Mouse (Mus musculus) midbrain, embryonic 13.5 days (tissue): Measurements from ENCODE around the gene Pde9a. TPM values are rescaled to one million over a fixed set of nuclear protein-coding genes. Genes with fewer than 3 reads are reported as not detected.
A peak's percentile ranks its signal among the peaks of the same experiment; 100 is the strongest.

Source experiments
- ATAC-seq: fragments of 200-750 bp; cut with Nextera tagmentation; 2 replicates; pipeline ENCODE4 v1.8.0; 2017; ENCODE audit warnings: mild to moderate bottlenecking, moderate TSS enrichment, moderate library complexity
- H3K27ac ChIP-seq: fragments of 300-500 bp; sonication (generic); 2 replicates; pipeline ENCODE4 v1.5.1; 2015; ENCODE audit warnings: inconsistent platforms, mild to moderate bottlenecking, moderate library complexity
- H3K27me3 ChIP-seq: fragments of 300-500 bp; sonication (generic); 2 replicates; pipeline ENCODE4 v1.6.1; 2015; ENCODE audit warnings: mild to moderate bottlenecking, inconsistent platforms
- H3K36me3 ChIP-seq: fragments of 300-500 bp; sonication (generic); 2 replicates; pipeline ENCODE4 v1.6.1; 2015; ENCODE audit warnings: mild to moderate bottlenecking, inconsistent platforms
- H3K4me1 ChIP-seq: fragments of 300-500 bp; sonication (generic); replicated peaks from 2 replicates; pipeline ENCODE4 v1.6.1; 2015; ENCODE audit warnings: inconsistent platforms
- H3K4me2 ChIP-seq: fragments of 300-500 bp; sonication (generic); replicated peaks from 2 replicates; pipeline ENCODE4 v1.6.1; 2015; ENCODE audit warnings: moderate library complexity, mild to moderate bottlenecking, inconsistent platforms
- H3K4me3 ChIP-seq: fragments of 300-500 bp; sonication (generic); replicated peaks from 2 replicates; pipeline ENCODE4 v1.5.1; 2015; ENCODE audit warnings: mild to moderate bottlenecking, inconsistent platforms
- H3K9ac ChIP-seq: fragments of 300-500 bp; sonication (generic); replicated peaks from 2 replicates; pipeline ENCODE4 v1.6.1; 2015; ENCODE audit warnings: mild to moderate bottlenecking, inconsistent platforms
- H3K9me3 ChIP-seq: fragments of 300-500 bp; sonication (generic); 2 replicates; pipeline ENCODE4 v1.6.1; 2016; ENCODE audit warnings: mild to moderate bottlenecking, inconsistent platforms
- WGBS: fragments of 180-500 bp; shearing (Covaris S2); methylation state at CpG from one replicate; pipeline ENCODE4 v1.1.7; 2015; 5-methylcytosine and 5-hydroxymethylcytosine counted together
- polyA plus RNA-seq: library from polyadenylated mRNA; unstranded; fragments of >200 nt; fragmentation: Nextera tagmentation; extraction: Ambion mirVana; gene quantifications from 2 replicates; pipeline ENCODE4 v1.2.1, GENCODE M21; 2015

Gene Pde9a
- polyA plus RNA-seq, 1 experiment from 2014 or later = 42.0 TPM

DNA sequence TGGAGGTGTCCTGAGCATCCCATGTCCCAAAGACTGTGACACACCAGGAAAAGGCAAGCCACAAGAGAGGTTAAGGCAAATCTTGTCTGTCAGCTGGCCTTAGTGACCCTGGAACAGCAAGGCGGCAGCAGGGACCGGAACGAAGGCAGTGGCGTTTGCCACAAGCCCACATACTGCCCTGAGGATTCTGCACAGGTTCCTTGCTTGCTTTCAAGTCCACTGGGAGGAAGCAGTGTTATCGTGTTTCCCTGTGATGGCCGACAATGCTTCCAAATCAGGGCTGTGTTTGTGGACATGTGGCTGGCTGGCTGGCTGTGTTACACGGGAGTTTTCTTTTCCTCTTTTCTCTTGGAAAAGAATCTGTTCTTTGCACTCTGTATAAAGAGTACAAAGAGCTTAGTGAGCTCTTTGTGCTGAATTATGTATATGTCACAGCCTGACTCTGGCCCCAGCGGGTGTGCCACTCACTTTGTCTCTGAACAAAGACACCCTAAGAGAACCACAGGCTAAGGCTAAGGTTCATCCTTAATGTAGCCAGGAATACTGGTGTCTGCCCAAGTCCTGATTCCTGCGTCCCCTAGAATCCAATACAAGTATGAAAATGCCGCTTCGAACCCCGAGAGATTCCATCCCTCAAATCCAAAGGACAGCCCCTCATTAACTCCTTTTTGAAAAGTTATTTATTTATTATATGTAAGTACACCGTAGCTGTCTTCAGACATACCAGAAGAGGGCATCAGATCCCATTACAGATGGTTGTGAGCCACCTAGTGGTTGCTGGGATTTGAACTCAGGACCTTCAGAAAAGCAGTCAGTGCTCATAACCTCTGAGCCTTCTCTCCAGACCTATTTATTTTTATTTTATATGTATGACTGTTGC lies 50.2 kb downstream of the Pde9a start:
- Histone ChIP-seq H3K36me3 (0 out of 2 replicates have a peak, but pooled peaks cover 4% of the 10 kb centered on the region), H3K9me3 (no peaks in the 10 kb centered on the region), H3K27ac (peak overlapping the region; percentile 56), H3K4me2 (0 out of 2 replicates have a peak overlapping the region, but pooled peaks have one; percentile 13), H3K4me3 (no peak overlapping the region), H3K9ac (peak overlapping the region; percentile 23; the same call in 1 of the 2 replicates), H3K27me3 (peaks cover 16% of the 10 kb centered on the region), H3K4me1 (peaks cover 38% of the 10 kb centered on the region)
- WGBS = 17% methylated on average over 13 of the region's 13 CpGs
- 0 out of 2 replicates have a peak, but pooled peaks have one; percentile 34 for ATAC-seq

DNA sequence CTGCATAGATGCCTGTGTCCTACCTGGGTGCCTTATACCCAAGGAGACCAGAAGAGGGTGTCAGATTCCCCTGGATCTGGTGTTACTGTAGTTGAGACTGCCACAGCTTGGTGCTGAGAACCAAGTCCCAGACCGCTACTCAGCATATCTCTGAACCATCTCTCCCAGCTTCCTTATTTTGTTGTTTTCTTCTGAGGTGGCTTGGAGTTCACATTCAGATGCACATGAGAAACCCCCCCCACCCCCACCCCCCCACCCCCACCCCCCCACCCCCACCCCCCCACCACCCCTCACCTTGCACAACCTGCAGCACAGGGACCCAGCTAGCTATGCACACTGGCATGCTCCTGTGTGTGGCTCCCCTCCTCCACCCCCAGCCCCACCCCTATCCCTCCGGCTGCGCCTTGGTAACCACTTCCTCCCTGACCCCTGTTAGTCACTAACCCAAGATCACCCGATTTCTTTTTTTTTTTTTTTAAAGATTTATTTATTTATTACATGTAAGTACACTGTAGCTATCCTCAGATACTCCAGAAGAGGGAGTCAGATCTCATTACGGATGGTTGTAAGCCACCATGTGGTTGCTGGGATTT lies 50.9 kb downstream of the Pde9a start:
- Histone ChIP-seq H3K27ac (no peak overlapping the region), H3K9me3 (no peaks in the 10 kb centered on the region), H3K27me3 (peaks cover 16% of the 10 kb centered on the region), H3K36me3 (peaks cover 5% of the 10 kb centered on the region; the same call in 1 of the 2 replicates), H3K4me1 (peaks cover 38% of the 10 kb centered on the region), H3K4me3 (no peak overlapping the region), H3K9ac (no peak overlapping the region), H3K4me2 (no peak overlapping the region)
- no peak for ATAC-seq
- WGBS = 91% methylated on average over 4 of the region's 5 CpGs

DNA sequence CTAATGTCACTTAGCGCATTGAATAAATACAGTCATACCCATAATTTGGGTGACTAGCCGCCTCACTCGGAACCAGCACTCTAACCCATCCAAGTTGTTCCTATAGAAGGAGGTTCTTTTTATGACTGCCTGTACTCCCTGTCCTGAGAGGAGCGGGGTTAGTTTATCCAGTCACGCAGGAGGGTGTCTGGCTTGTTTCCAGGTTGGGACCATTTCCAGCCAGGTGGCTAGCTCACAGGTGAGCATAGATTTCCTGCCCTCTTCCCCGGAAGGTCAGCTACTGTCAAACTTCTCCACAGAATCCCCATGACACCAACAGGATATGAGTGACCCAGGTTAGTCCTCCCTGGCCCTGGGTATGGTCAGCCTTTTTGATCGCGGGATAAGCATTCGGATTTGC lies 51.5 kb downstream of the Pde9a start:
- whole genome bisulfite sequencing = 95% methylated on average over 9 of the region's 9 CpGs
- Histone ChIP-seq H3K4me1 (peaks cover 36% of the 10 kb centered on the region), H3K9me3 (no peaks in the 10 kb centered on the region), H3K4me3 (no peak overlapping the region), H3K4me2 (no peak overlapping the region), H3K27me3 (peaks cover 13% of the 10 kb centered on the region), H3K9ac (no peak overlapping the region), H3K36me3 (peaks cover 5% of the 10 kb centered on the region; the same call in 1 of the 2 replicates), H3K27ac (no peak overlapping the region)
- ATAC-seq = no peak

DNA sequence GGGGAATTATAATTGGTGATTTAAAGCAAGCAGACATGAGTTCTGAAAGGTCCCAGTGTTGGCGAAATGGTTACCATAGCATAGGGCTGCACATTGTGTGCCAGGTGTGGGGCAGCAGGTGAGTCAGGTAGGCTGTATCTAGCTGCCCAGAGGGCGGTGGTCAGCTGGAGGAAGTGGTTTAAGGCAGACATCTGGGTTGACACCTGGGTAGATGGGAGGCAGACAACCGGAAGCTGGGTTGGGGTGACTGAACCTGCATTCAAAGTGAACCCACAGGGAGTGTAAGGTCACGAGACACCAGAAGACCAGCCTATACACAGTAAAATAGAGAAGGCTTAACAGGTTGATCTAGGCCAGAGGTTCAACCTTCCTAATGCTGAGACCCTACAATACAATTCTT lies 54.0 kb downstream of the Pde9a start:
- H3K4me1 ChIP-seq = peaks cover 11% of the 10 kb centered on the region
- no peak overlapping the region for H3K4me2 ChIP-seq
- no peak for ATAC-seq
- H3K36me3 ChIP-seq = peaks cover 19% of the 10 kb centered on the region
- H3K27ac ChIP-seq = no peak overlapping the region
- WGBS = 89% methylated on average over 4 of the region's 4 CpGs
- H3K4me3 ChIP-seq = no peak overlapping the region
- H3K9me3 ChIP-seq = no peaks in the 10 kb centered on the region
- H3K9ac ChIP-seq = no peak overlapping the region
- peaks cover 4% of the 10 kb centered on the region; the same call in 1 of the 2 replicates for H3K27me3 ChIP-seq

DNA sequence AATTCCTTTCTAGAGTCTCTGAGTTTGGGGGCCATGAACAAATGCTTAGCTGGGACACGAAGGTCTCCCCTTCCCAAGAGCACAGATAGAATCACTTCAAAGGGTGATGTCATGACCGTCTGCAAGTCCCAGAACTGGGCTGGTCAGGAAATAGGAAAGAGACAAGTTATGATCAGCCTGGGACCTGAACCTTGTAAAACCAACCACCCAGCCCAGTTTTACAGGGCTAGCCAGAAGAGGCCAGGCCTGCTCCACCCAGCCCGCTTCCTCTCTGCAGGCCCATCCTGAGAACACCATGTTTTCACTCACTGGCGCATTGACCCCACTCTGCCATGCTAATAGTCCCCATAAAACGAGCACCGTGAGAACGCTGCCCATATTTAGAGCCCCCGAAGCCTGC lies 56.5 kb downstream of the Pde9a start:
- no peak overlapping the region for H3K4me2 ChIP-seq
- no peaks in the 10 kb centered on the region; the same call in 1 of the 2 replicates for H3K4me1 ChIP-seq
- peaks cover 43% of the 10 kb centered on the region for H3K36me3 ChIP-seq
- H3K27me3 ChIP-seq = peaks cover 2% of the 10 kb centered on the region; the same call in 1 of the 2 replicates
- H3K9ac ChIP-seq = no peak overlapping the region
- no peaks in the 10 kb centered on the region for H3K9me3 ChIP-seq
- 93% methylated on average over 8 of the region's 8 CpGs for WGBS
- no peak overlapping the region for H3K4me3 ChIP-seq
- no peak overlapping the region for H3K27ac ChIP-seq
- ATAC-seq = no peak

DNA sequence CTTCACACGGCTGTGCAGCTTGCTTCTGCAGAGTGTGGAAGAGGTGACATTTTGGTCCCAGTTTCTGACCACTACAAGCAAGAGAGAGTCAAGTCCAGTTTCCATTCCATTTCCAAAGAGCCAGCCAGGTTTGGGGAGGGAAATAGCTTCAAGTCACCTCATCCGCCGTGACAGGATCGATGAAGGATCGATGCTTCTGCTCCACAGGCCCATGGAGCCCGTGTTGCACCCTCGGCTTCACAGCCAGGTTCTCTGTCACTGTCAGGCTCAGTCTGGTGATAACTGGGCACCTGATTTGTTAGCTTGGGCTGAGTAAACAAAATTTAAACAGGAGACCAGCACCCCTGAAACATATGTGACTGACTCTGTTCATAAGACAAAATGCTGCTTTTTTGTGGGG lies 58.2 kb downstream of the Pde9a start:
- H3K9ac ChIP-seq = no peak overlapping the region
- no peak for ATAC-seq
- H3K36me3 ChIP-seq = peaks cover 46% of the 10 kb centered on the region
- H3K4me2 ChIP-seq = no peak overlapping the region
- 71% methylated on average over 7 of the region's 7 CpGs for WGBS
- no peaks in the 10 kb centered on the region for H3K9me3 ChIP-seq
- H3K27ac ChIP-seq = no peak overlapping the region
- no peak overlapping the region for H3K4me3 ChIP-seq
- H3K27me3 ChIP-seq = no peaks in the 10 kb centered on the region
- no peaks in the 10 kb centered on the region; the same call in 1 of the 2 replicates for H3K4me1 ChIP-seq

DNA sequence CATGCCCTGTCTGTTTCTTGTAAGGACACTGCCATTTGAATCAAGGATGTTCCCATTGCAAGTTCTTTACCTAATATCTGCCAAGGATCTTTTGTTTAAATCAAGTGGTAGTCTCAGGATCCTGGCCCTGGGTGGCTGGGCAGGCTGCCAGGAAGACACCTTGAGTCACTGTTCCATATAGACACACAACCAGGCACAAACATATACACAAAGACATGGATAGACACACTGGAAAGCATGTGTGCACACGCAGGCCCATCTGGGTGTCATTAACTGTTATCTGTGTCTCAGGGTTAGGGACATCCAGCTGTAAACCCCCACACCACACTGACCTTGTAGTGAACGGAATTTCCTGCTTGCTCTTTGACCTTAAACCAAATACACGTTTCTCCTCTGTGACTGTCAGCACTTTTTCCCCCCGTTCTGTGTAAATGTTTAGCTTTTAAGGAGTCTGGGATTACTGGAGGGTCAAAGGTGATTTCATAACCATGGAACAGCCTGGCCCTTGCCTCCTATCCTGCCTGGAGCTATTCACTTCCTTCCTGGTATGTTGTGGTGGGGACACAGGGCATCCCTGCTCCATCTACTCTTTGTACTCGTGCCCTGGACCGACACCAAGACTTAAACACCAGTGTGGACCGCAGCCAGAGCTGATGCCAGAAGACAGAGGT lies 59.2 kb downstream of the Pde9a start:
- H3K9me3 ChIP-seq = no peaks in the 10 kb centered on the region
- H3K9ac ChIP-seq = no peak overlapping the region
- 66% methylated on average over 7 of the region's 7 CpGs for WGBS
- no peak overlapping the region for H3K27ac ChIP-seq
- no peak overlapping the region for H3K4me2 ChIP-seq
- peaks cover 47% of the 10 kb centered on the region for H3K36me3 ChIP-seq
- no peak for ATAC-seq
- no peaks in the 10 kb centered on the region for H3K27me3 ChIP-seq
- peaks cover 2% of the 10 kb centered on the region for H3K4me1 ChIP-seq
- H3K4me3 ChIP-seq = no peak overlapping the region

DNA sequence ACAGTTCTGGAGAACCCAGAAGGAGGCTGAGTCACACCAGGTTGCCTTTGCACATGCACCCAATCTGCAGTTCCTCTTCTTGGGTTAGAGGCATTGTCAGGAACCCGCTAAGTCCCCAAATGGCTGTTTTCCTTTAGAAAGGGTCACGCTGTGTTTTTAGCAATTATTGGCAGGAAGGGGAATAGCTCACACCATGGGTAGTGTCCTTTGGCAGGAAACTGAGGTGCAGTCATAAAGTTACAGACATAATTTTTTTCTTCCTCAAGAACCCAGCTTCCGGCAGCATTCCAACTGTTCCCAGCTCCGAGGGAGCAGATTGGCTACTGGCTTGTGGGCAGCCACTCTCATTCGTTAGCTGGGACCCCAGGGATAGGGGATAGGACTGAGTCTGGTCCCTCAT lies 61.8 kb downstream of the Pde9a start:
- H3K4me1 ChIP-seq = peaks cover 16% of the 10 kb centered on the region
- ATAC-seq = no peak
- H3K4me3 ChIP-seq = no peak overlapping the region
- no peak overlapping the region for H3K27ac ChIP-seq
- H3K4me2 ChIP-seq = no peak overlapping the region
- H3K27me3 ChIP-seq = no peaks in the 10 kb centered on the region
- H3K9ac ChIP-seq = no peak overlapping the region
- H3K36me3 ChIP-seq = peaks cover 43% of the 10 kb centered on the region
- 88% methylated on average over 5 of the region's 5 CpGs for WGBS
- no peaks in the 10 kb centered on the region for H3K9me3 ChIP-seq

DNA sequence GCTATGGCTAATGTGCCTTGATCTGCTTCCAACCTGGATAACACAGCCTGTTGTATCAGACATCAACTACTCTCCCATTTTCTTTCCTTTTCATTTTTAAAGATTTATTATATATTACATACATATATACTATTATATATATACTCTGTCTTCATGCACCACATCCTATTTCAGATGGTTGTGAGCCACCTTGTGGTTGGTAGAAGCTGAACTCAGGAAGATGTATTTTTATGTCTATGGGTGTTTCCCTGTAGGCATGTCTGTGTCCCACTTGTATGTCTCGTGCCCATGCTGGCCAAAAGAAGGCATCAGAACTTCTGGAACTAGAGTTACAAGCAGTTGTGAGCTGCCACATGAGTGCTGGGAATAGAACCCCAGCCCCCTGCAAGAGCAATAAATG lies 62.5 kb downstream of the Pde9a start:
- H3K36me3 ChIP-seq = peaks cover 43% of the 10 kb centered on the region
- WGBS = 80% methylated on average over 1 of the region's 1 CpGs
- no peak overlapping the region for H3K4me3 ChIP-seq
- no peak for ATAC-seq
- H3K9me3 ChIP-seq = no peaks in the 10 kb centered on the region
- no peaks in the 10 kb centered on the region for H3K27me3 ChIP-seq
- no peak overlapping the region for H3K27ac ChIP-seq
- H3K4me1 ChIP-seq = peaks cover 16% of the 10 kb centered on the region
- H3K4me2 ChIP-seq = no peak overlapping the region
- H3K9ac ChIP-seq = no peak overlapping the region

DNA sequence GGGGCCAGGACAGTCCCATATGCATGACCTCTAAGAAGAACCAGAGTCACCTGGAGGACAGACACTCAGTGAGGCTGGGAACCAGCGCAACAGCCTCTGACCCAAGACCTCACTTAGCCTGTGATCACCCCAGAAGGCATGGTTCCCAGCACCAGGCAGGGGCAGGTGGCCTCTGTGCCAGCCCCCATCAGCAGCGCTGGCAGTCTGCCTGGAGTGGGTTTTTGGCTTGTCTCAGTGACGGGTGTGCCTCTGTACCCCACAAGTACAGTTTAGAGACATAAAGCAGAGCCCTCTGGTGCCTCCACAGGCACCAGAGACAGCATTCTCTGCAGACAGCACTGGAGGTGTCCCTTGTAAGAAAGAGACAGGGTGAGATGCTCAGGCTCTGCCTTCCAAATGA lies 64.2 kb downstream of the Pde9a start:
- WGBS = 90% methylated on average over 3 of the region's 3 CpGs
- ATAC-seq = no peak
- peak overlapping the region; percentile 30; the same call in 1 of the 2 replicates for H3K27ac ChIP-seq
- no peaks in the 10 kb centered on the region for H3K9me3 ChIP-seq
- no peak overlapping the region for H3K4me3 ChIP-seq
- no peaks in the 10 kb centered on the region for H3K27me3 ChIP-seq
- no peak overlapping the region for H3K9ac ChIP-seq
- peaks cover 45% of the 10 kb centered on the region for H3K36me3 ChIP-seq
- no peak overlapping the region for H3K4me2 ChIP-seq
- peaks cover 16% of the 10 kb centered on the region for H3K4me1 ChIP-seq

DNA sequence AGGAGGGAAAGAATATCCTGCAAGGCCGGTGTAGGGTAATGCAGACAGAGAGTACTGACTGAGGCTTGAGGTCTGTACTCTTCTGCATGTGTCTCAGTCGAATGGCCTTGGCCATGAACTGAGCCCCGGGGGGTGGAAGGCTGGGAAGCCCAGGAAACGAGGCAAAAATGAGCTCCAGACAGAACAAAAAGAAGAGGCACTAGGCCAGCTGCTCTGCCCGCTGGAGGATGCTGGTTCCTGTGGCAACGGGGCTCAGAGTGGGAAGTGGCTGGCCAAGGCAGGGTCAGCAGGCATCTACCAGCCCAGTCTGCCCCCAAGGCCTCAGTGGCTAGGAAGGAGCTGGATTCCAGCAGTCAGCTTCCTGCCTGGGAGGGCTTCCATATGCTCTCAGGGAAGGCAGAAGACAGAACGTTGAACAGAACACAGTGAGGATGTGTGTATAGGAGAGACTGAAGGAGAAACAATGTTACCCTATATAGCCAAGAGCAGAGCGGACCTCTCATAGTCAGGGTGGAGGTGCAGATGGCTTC lies 65.2 kb downstream of the Pde9a start:
- Histone ChIP-seq H3K4me1 (peaks cover 16% of the 10 kb centered on the region), H3K9me3 (no peaks in the 10 kb centered on the region), H3K27me3 (no peaks in the 10 kb centered on the region), H3K36me3 (peaks cover 45% of the 10 kb centered on the region), H3K4me2 (no peak overlapping the region), H3K27ac (peak overlapping the region; percentile 64), H3K4me3 (no peak overlapping the region), H3K9ac (peak overlapping the region; percentile 40; the same call in 1 of the 2 replicates)
- peak; percentile 63; the same call in 1 of the 2 replicates for ATAC-seq
- WGBS = 46% methylated on average over 8 of the region's 8 CpGs
